Mouse (Mus musculus) MEL (cell line): ENCODE data around the gene 4930579F01Rik. TPM values are rescaled to one million over a fixed set of nuclear protein-coding genes. Genes with fewer than 3 reads are reported as not detected.

Source experiments
- DNase-seq: peaks from one replicate; pipeline ENCODE4 v3.0.0; 2011; ENCODE audit warnings: low read depth, low spot score
- H3K27ac ChIP-seq: 2 replicates; pipeline ENCODE4 v1.5.1; 2012; ENCODE audit warnings: low read depth, mild to moderate bottlenecking, control low read depth, low read length, moderate library complexity; ENCODE audit not compliant: control insufficient read depth
- H3K27me3 ChIP-seq, 2 experiments: fragments of 150-350 bp in 1 of 2; sonication (generic) in 1 of 2; 2 replicates each; pipeline ENCODE4 v1.6.1; 2012; ENCODE audit warnings: low read length in 2 of 2, mild to moderate bottlenecking in 2 of 2, improper control_type of control experiment in 1 of 2, moderate library complexity in 1 of 2; ENCODE audit not compliant: insufficient read depth in 2 of 2, control insufficient read depth in 1 of 2
- H3K36me3 ChIP-seq, 2 experiments: 2 replicates each; pipeline ENCODE4 v1.6.1; 2012 to 2014; ENCODE audit warnings: low read length in 2 of 2, improper control_type of control experiment in 1 of 2, inconsistent platforms in 1 of 2, mild to moderate bottlenecking in 1 of 2; ENCODE audit not compliant: insufficient read depth in 2 of 2, control insufficient read depth in 1 of 2
- H3K4me1 ChIP-seq, 2 experiments: fragments of 150-350 bp in 1 of 2; sonication (generic) in 1 of 2; 2 replicates each; pipeline ENCODE4 v1.6.1; 2012; ENCODE audit warnings: low read length in 2 of 2, improper control_type of control experiment in 1 of 2, mild to moderate bottlenecking in 1 of 2; ENCODE audit not compliant: insufficient read depth in 2 of 2, control insufficient read depth in 1 of 2
- H3K4me3 ChIP-seq, 2 experiments: fragments of 150-350 bp in 1 of 2; sonication (generic) in 1 of 2; 2 replicates each; pipeline ENCODE4 v1.5.1; 2012; ENCODE audit warnings: low read depth in 2 of 2, low read length in 2 of 2, mild to moderate bottlenecking in 2 of 2, moderate library complexity in 2 of 2, control low read depth in 1 of 2, improper control_type of control experiment in 1 of 2; ENCODE audit not compliant: control insufficient read depth in 1 of 2, insufficient read depth in 1 of 2
- H3K79me2 ChIP-seq: 2 replicates; pipeline ENCODE4 v1.6.1; 2012; ENCODE audit warnings: mild to moderate bottlenecking, low read length, moderate library complexity; ENCODE audit not compliant: control insufficient read depth, poor library complexity, insufficient read depth
- H3K9ac ChIP-seq: 2 replicates; pipeline ENCODE4 v1.6.1; 2012; ENCODE audit warnings: low read depth, mild to moderate bottlenecking, control low read depth, low read length, moderate library complexity; ENCODE audit not compliant: control insufficient read depth, poor library complexity, severe bottlenecking
- H3K9me3 ChIP-seq: fragments of 150-350 bp; sonication (generic); replicated peaks from 2 replicates; pipeline ENCODE4 v1.6.1; 2012; ENCODE audit warnings: mild to moderate bottlenecking, low read length, improper control_type of control experiment, moderate library complexity; ENCODE audit not compliant: insufficient read depth
- EP300 ChIP-seq, 2 experiments: IDR thresholded peaks; 2 replicates each; pipeline ENCODE4 v1.6.1; 2011; ENCODE audit warnings: improper control_type of control experiment in 2 of 2, low read length in 2 of 2, low read depth in 1 of 2, mild to moderate bottlenecking in 1 of 2
- ETS1 ChIP-seq: IDR thresholded peaks from 2 replicates; pipeline ENCODE4 v1.6.1; 2012; ENCODE audit warnings: low read depth, mild to moderate bottlenecking, inconsistent platforms, low read length, improper control_type of control experiment, moderate library complexity
- GABPA ChIP-seq: IDR thresholded peaks from 2 replicates; pipeline ENCODE4 v1.6.1; 2012; ENCODE audit warnings: low read depth, mild to moderate bottlenecking, inconsistent platforms, low read length, improper control_type of control experiment, moderate library complexity
- GATA1 ChIP-seq: IDR thresholded peaks from 2 replicates; pipeline ENCODE4 v1.6.1; 2011; ENCODE audit warnings: low read depth, low read length, improper control_type of control experiment
- JUND ChIP-seq: IDR thresholded peaks from 2 replicates; pipeline ENCODE4 v1.6.1; 2011; ENCODE audit warnings: low read depth, mild to moderate bottlenecking, improper control_type of control experiment, low read length
- MAFK ChIP-seq: IDR thresholded peaks from 2 replicates; pipeline ENCODE4 v1.6.1; 2011; ENCODE audit warnings: low read depth, mild to moderate bottlenecking, low read length, improper control_type of control experiment, borderline replicate concordance
- MAZ ChIP-seq: IDR thresholded peaks from 2 replicates; pipeline ENCODE4 v1.6.1; 2012; ENCODE audit warnings: low read depth, mild to moderate bottlenecking, inconsistent platforms, low read length, improper control_type of control experiment
- MXI1 ChIP-seq: IDR thresholded peaks from 2 replicates; pipeline ENCODE4 v1.6.1; 2011; ENCODE audit warnings: mild to moderate bottlenecking, low read depth, low read length, improper control_type of control experiment
- MYB ChIP-seq: IDR thresholded peaks from 2 replicates; pipeline ENCODE4 v1.6.1; 2011; ENCODE audit warnings: mild to moderate bottlenecking, low read depth, low read length, improper control_type of control experiment
- NELFE ChIP-seq: IDR thresholded peaks from 2 replicates; pipeline ENCODE4 v1.6.1; 2011; ENCODE audit warnings: low read depth, low read length, improper control_type of control experiment
- POLR2A ChIP-seq, 2 experiments: IDR thresholded peaks; 2 replicates each; pipeline ENCODE4 v1.6.1; 2011 to 2012; ENCODE audit warnings: low read length in 2 of 2, mild to moderate bottlenecking in 2 of 2, control low read depth in 1 of 2, improper control_type of control experiment in 1 of 2, low read depth in 1 of 2, moderate library complexity in 1 of 2; ENCODE audit not compliant: control insufficient read depth in 1 of 2, insufficient read depth in 1 of 2, poor library complexity in 1 of 2
- POLR2AphosphoS2 ChIP-seq: IDR thresholded peaks from 2 replicates; pipeline ENCODE4 v1.6.1; 2011; ENCODE audit warnings: low read length, improper control_type of control experiment
- RAD21 ChIP-seq: IDR thresholded peaks from 2 replicates; pipeline ENCODE4 v1.6.1; 2011; ENCODE audit warnings: mild to moderate bottlenecking, low read depth, low read length, improper control_type of control experiment
- RCOR1 ChIP-seq: IDR thresholded peaks from 2 replicates; pipeline ENCODE4 v1.6.1; 2012; ENCODE audit warnings: low read depth, mild to moderate bottlenecking, inconsistent platforms, low read length, improper control_type of control experiment
- SIN3A ChIP-seq: IDR thresholded peaks from 2 replicates; pipeline ENCODE4 v1.6.1; 2012; ENCODE audit warnings: low read length, improper control_type of control experiment, inconsistent platforms
- TAL1 ChIP-seq: IDR thresholded peaks from 2 replicates; pipeline ENCODE4 v1.6.1; 2012; ENCODE audit warnings: mild to moderate bottlenecking, inconsistent platforms, low read length, moderate library complexity, mixed read lengths
- TBP ChIP-seq: IDR thresholded peaks from 2 replicates; pipeline ENCODE4 v1.8.0; 2011; ENCODE audit warnings: low read depth, low read length, improper control_type of control experiment
- TCF12 ChIP-seq: IDR thresholded peaks from 2 replicates; pipeline ENCODE4 v1.6.1; 2014; ENCODE audit warnings: low read depth, mild to moderate bottlenecking, inconsistent platforms, low read length, improper control_type of control experiment, moderate library complexity
- USF2 ChIP-seq, 2 experiments: IDR thresholded peaks; 2 replicates each; pipeline ENCODE4 v1.6.1; 2011 to 2012; ENCODE audit warnings: improper control_type of control experiment in 2 of 2, low read length in 2 of 2, borderline replicate concordance in 1 of 2, inconsistent platforms in 1 of 2, low read depth in 1 of 2, mild to moderate bottlenecking in 1 of 2; ENCODE audit not compliant: insufficient read depth in 1 of 2
- ZMIZ1 ChIP-seq: IDR thresholded peaks from 2 replicates; pipeline ENCODE4 v1.6.1; 2012; ENCODE audit warnings: low read depth, mild to moderate bottlenecking, inconsistent platforms, low read length, improper control_type of control experiment, moderate library complexity
- ZNF384 ChIP-seq: IDR thresholded peaks from 2 replicates; pipeline ENCODE4 v1.6.1; 2012; ENCODE audit warnings: low read depth, mild to moderate bottlenecking, inconsistent platforms, low read length, improper control_type of control experiment
- polyA plus RNA-seq, 2 experiments: library from polyadenylated mRNA; stranded (reverse) in 1 of 2; unstranded in 1 of 2; fragments of >175 nt in 1 of 2; fragments of >200 nt in 1 of 2; gene quantifications; 2 replicates each; pipeline versions ENCODE4 v1.2.1 to v1.2.4; 2012; ENCODE audit warnings: low replicate concordance in 2 of 2, low read depth in 1 of 2; ENCODE audit not compliant: insufficient read length in 2 of 2, insufficient read depth in 1 of 2, missing spikeins in 1 of 2
- total RNA-seq: library from RNA; depleted of rRNA; stranded (reverse); fragments of 300-350 nt; gene quantifications from 2 replicates; pipeline ENCODE4 v1.2.3, GENCODE M21; 2012

The 4930579F01Rik gene
- total and polyA plus RNA-seq, 3 experiments, result not detected

DNA sequence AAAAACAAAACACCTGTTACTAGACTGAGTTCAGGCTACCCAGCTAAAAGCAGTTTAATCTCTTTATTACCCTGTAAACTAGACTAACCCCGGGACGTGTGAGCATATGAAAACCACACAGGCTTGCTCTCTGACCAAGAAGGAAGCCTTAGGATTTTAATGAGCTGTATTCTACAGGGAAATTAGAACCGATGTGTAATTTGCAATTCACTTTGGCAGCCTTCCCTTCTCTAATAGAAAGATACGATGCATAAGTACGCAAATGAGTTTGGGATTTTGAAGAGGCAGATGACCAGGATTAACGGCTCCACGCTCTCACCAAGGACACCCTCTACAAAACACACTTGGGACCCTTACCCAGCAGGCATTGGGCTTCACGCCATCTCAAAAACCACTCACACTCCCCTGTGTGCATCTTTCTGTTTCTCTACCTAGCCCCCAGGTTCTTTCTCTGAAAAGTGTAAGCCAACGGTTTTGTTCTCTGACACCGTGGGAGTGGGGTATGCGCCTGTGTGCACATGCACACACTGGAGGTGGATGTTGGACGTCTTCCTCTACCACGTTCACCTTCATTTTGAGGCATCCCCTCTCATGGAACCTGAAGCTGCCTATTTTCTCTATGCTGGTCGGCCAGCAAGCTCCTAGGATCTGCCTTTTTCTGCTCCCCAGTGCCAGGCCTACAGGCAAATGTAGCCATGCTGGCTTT lies 48.5 kb upstream of the 4930579F01Rik start:
- no peak overlapping the region for H3K9ac ChIP-seq
- H3K79me2 ChIP-seq, result no peaks in the 10 kb centered on the region
- no peak overlapping the region for H3K4me3 ChIP-seq
- peak; percentile 12 for DNase-seq
- TF ChIP-seq TCF12 (no peak), GATA1 (no peak), GABPA (no peak), JUND (no peak), RCOR1 (no peak), ZMIZ1 (no peak), TBP (no peak), MAFK (no peak), USF2 (IDR thresholded peaks at IDR 0.05; ENCODE audit: borderline replicate concordance in 1 of 2, insufficient read depth in 1 of 2, low read depth in 1 of 2, low read length in 2 of 2) (no peak)
- peaks cover 0 to 7% of the 10 kb centered on the region in 2 experiments; a peak in 2 of 4 replicates for H3K4me1 ChIP-seq
- no peak overlapping the region for H3K27ac ChIP-seq
- H3K36me3 ChIP-seq, result peaks cover 0 to 3% of the 10 kb centered on the region in 2 experiments; a peak in 1 of 4 replicates
- H3K27me3 ChIP-seq, result no peaks in the 10 kb centered on the region; a peak in 2 of 4 replicates
- H3K9me3 ChIP-seq, result no peaks in the 10 kb centered on the region

GRCm38 (mm10) chr3:138241371-138241770 lies 47.7 kb upstream of the 4930579F01Rik start:
- no peak overlapping the region for H3K9ac ChIP-seq
- H3K4me1 ChIP-seq, result peaks cover 0 to 7% of the 10 kb centered on the region in 2 experiments; a peak in 2 of 4 replicates
- H3K36me3 ChIP-seq, result peaks cover 0 to 3% of the 10 kb centered on the region in 2 experiments; a peak in 1 of 4 replicates
- H3K4me3 ChIP-seq, result peak overlapping the region in 1 of 2 experiments; percentile 42; a peak in 1 of 4 replicates
- H3K27me3 ChIP-seq, result no peaks in the 10 kb centered on the region; a peak in 2 of 4 replicates
- DNase-seq, result peak; percentile 63
- H3K27ac ChIP-seq, result no peak overlapping the region
- no peaks in the 10 kb centered on the region for H3K79me2 ChIP-seq
- TF ChIP-seq MAFK (no peak), EP300 (IDR thresholded peaks at IDR 0.05; ENCODE audit: low read depth in 1 of 2, low read length in 2 of 2) (peak in 1 of 2 experiments; percentile 50; a peak in 2 of 4 replicates), TAL1 (no peak), SIN3A (no peak), USF2 (IDR thresholded peaks at IDR 0.05; ENCODE audit: borderline replicate concordance in 1 of 2, insufficient read depth in 1 of 2, low read depth in 1 of 2, low read length in 2 of 2) (no peak), MYB (0 out of 2 replicates have a peak, but pooled peaks have one; percentile 27), POLR2A (IDR thresholded peaks at IDR 0.05; ENCODE audit: control insufficient read depth in 1 of 2, insufficient read depth in 1 of 2, low read depth in 1 of 2, low read length in 2 of 2, poor library complexity in 1 of 2) (no peak), MAZ (no peak), TCF12 (peak; percentile 44; the same call in 1 of the 2 replicates), NELFE (no peak), POLR2AphosphoS2 (no peak), GATA1 (peak; percentile 17; the same call in 1 of the 2 replicates), RAD21 (no peak), ZNF384 (peak; percentile 55; the same call in 1 of the 2 replicates), ETS1 (0 out of 2 replicates have a peak, but pooled peaks have one; percentile 9), MXI1 (no peak)
- no peaks in the 10 kb centered on the region for H3K9me3 ChIP-seq
